In genomic region chr7:128294785-128295184, GRCm38 (mm10) we compare ENCODE assay signal across 25 mouse cellular contexts. TPM values are rescaled to one million over a fixed set of nuclear protein-coding genes. Genes with fewer than 3 reads are reported as not detected.
"Had no signal": no experiment of that assay in that cellular context is flagged by ENCODE, and none has a peak within 500 bp of the region (broad histone marks: within the 10 kb centered on the region; RNA-seq: fewer than 3 reads in every experiment).

No protein-coding gene starts in this region.

- H3K36me3 ChIP-seq: neural tube, embryonic 12.5 days had no signal

- H3K9me3 ChIP-seq: limb, embryonic 13.5 days; midbrain, embryonic 12.5 days; midbrain, embryonic 15.5 days; neural tube, embryonic 12.5 days; neural tube, embryonic 15.5 days; stomach, embryonic 15.5 days had no signal

- H3K27me3 ChIP-seq: limb, embryonic 13.5 days; midbrain, embryonic 15.5 days; neural tube, embryonic 12.5 days; neural tube, embryonic 15.5 days; stomach, embryonic 15.5 days had no signal

- H3K9ac ChIP-seq: limb, embryonic 13.5 days; lung, embryonic 14.5 days; midbrain, embryonic 12.5 days; midbrain, embryonic 15.5 days; neural tube, embryonic 12.5 days; neural tube, embryonic 15.5 days; stomach, embryonic 15.5 days had no signal

- H3K4me3 ChIP-seq: limb, embryonic 13.5 days; midbrain, embryonic 12.5 days; midbrain, embryonic 15.5 days; neural tube, embryonic 12.5 days; neural tube, embryonic 15.5 days; stomach, embryonic 15.5 days had no signal

- H3K27ac ChIP-seq: limb, embryonic 13.5 days; macrophage; midbrain, embryonic 12.5 days; midbrain, embryonic 15.5 days; neural tube, embryonic 12.5 days; neural tube, embryonic 15.5 days; stomach, embryonic 15.5 days had no signal

- DNase-seq: kidney, adult 2 months; kidney, postnatal 10 days; kidney, postnatal 36 days; left cerebral cortex, postnatal 4 days; lung, embryonic 14.5 days; right cerebral cortex, adult 18-20 months; right cerebral cortex, postnatal 25 days; spleen, adult 18-20 months; thymus, adult 18-20 months; thymus, postnatal 36 days had no signal

- ATAC-seq: intestine, postnatal 0 days; lung, postnatal 0 days; midbrain, embryonic 15.5 days had no signal

- H3K4me2 ChIP-seq: limb, embryonic 13.5 days; lung, embryonic 14.5 days; midbrain, embryonic 12.5 days; midbrain, embryonic 15.5 days; neural tube, embryonic 12.5 days; neural tube, embryonic 15.5 days; stomach, embryonic 15.5 days had no signal

RNA-seq across cellular contexts. Expression of gene Slc5a2, which starts 29.3 kb away (rescaled TPM):
- total RNA-seq: layer of hippocampus, adult 8-10 months; layer of hippocampus, postnatal 10 days; left cerebral cortex, adult 8-10 months; left cerebral cortex, postnatal 14 days; left cerebral cortex, postnatal 4 days; liver, adult 2 months; megakaryocyte, adult 5-6 weeks had no signal
- polyA plus RNA-seq: intestine, postnatal 0 days; liver, adult 2 months; midbrain, embryonic 12.5 days; neural tube, embryonic 12.5 days had no signal
